Mouse (Mus musculus) hindbrain, embryonic 10.5 days (tissue): ENCODE measurements around the gene Knop1. TPM values are rescaled to one million over a fixed set of nuclear protein-coding genes. Genes with fewer than 3 reads are reported as not detected.

ENCODE experiments used
- DNase-seq: peaks from one replicate; pipeline ENCODE4 v3.0.0-alpha.2; 2017; ENCODE audit warnings: low spot score
- H3K27ac ChIP-seq: fragments of 300-500 bp; sonication (generic); 2 replicates; pipeline ENCODE4 v1.5.1; 2016; ENCODE audit warnings: mild to moderate bottlenecking, moderate library complexity
- H3K27me3 ChIP-seq: fragments of 300-500 bp; sonication (generic); 2 replicates; pipeline ENCODE4 v1.6.1; 2016; ENCODE audit warnings: mild to moderate bottlenecking; ENCODE audit not compliant: poor library complexity, insufficient read depth, severe bottlenecking
- H3K36me3 ChIP-seq: fragments of 300-500 bp; sonication (generic); 2 replicates; pipeline ENCODE4 v1.6.1; 2016; ENCODE audit warnings: mild to moderate bottlenecking, moderate library complexity
- H3K4me1 ChIP-seq: fragments of 300-500 bp; sonication (generic); replicated peaks from 2 replicates; pipeline ENCODE4 v1.6.1; 2016; ENCODE audit warnings: mild to moderate bottlenecking
- H3K4me3 ChIP-seq: fragments of 300-500 bp; sonication (generic); 2 replicates; pipeline ENCODE4 v1.5.1; 2016; ENCODE audit warnings: mild to moderate bottlenecking, moderate library complexity
- H3K9me3 ChIP-seq: fragments of 300-500 bp; sonication (generic); 2 replicates; pipeline ENCODE4 v1.6.1; 2016; ENCODE audit warnings: mild to moderate bottlenecking, moderate library complexity
- WGBS: fragments of 180-500 bp; shearing (Covaris S2); methylation state at CpG from one replicate; pipeline ENCODE4 v1.1.7; 2016; 5-methylcytosine and 5-hydroxymethylcytosine counted together
- polyA plus RNA-seq: library from polyadenylated mRNA; unstranded; fragments of >200 nt; fragmentation: Nextera tagmentation; extraction: Ambion mirVana; gene quantifications from 2 replicates; pipeline ENCODE4 v1.2.1, GENCODE M21; 2016

Knop1 gene
- polyA plus RNA-seq, 1 experiment from 2014 or later = 105 TPM

- WGBS = 89% methylated on average over 8 of the region's 8 CpGs
- Histone ChIP-seq H3K27me3 (no peaks in the 10 kb centered on the region), H3K9me3 (peaks cover 4% of the 10 kb centered on the region; the same call in 1 of the 2 replicates), H3K4me1 (no peaks in the 10 kb centered on the region), H3K4me3 (no peak overlapping the region), H3K27ac (no peak overlapping the region), H3K36me3 (peaks cover 100% of the 10 kb centered on the region)
- DNase-seq = no peak
Measured at GRCm38 (mm10) chr7:118841030-118841745, 14.9 kb downstream of the Knop1 start.

GRCm38 (mm10) chr7:118837901-118838300 is 18.2 kb downstream of the Knop1 start:
- H3K27ac ChIP-seq = no peak overlapping the region
- no peaks in the 10 kb centered on the region for H3K27me3 ChIP-seq
- no peak overlapping the region for H3K4me3 ChIP-seq
- 87% methylated on average over 5 of the region's 5 CpGs for WGBS
- H3K9me3 ChIP-seq = peaks cover 4% of the 10 kb centered on the region; the same call in 1 of the 2 replicates
- peaks cover 99% of the 10 kb centered on the region for H3K36me3 ChIP-seq
- no peak for DNase-seq
- H3K4me1 ChIP-seq = no peaks in the 10 kb centered on the region

GRCm38 (mm10) chr7:118827975-118828416 is 28.1 kb downstream of the Knop1 start:
- H3K27me3 ChIP-seq = no peaks in the 10 kb centered on the region
- H3K9me3 ChIP-seq = no peaks in the 10 kb centered on the region
- no peak overlapping the region for H3K4me3 ChIP-seq
- WGBS = 42% methylated on average over 5 of the region's 5 CpGs
- H3K4me1 ChIP-seq = peaks cover 33% of the 10 kb centered on the region
- H3K36me3 ChIP-seq = peaks cover 26% of the 10 kb centered on the region
- peak overlapping the region; percentile 50; the same call in 1 of the 2 replicates for H3K27ac ChIP-seq
- peak; percentile 31 for DNase-seq

- no peaks in the 10 kb centered on the region for H3K27me3 ChIP-seq
- WGBS = 59% methylated on average over 7 of the region's 7 CpGs
- no peaks in the 10 kb centered on the region for H3K9me3 ChIP-seq
- peaks cover 33% of the 10 kb centered on the region for H3K4me1 ChIP-seq
- peak overlapping the region; percentile 43; the same call in 1 of the 2 replicates for H3K27ac ChIP-seq
- no peak for DNase-seq
- H3K36me3 ChIP-seq = peaks cover 20% of the 10 kb centered on the region
- H3K4me3 ChIP-seq = no peak overlapping the region
Measured at GRCm38 (mm10) chr7:118824451-118824850, 31.6 kb downstream of the Knop1 start.

- Histone ChIP-seq H3K4me1 (peaks cover 15% of the 10 kb centered on the region), H3K27me3 (no peaks in the 10 kb centered on the region), H3K9me3 (no peaks in the 10 kb centered on the region), H3K4me3 (no peak overlapping the region), H3K36me3 (peaks cover 36% of the 10 kb centered on the region), H3K27ac (no peak overlapping the region)
- WGBS = 92% methylated on average over 12 of the region's 12 CpGs
- no peak for DNase-seq
Measured at GRCm38 (mm10) chr7:118821887-118822556, 34.0 kb downstream of the Knop1 start.

- DNase-seq = no peak
- Histone ChIP-seq H3K4me1 (peaks cover 11% of the 10 kb centered on the region), H3K27me3 (no peaks in the 10 kb centered on the region), H3K9me3 (no peaks in the 10 kb centered on the region), H3K4me3 (no peak overlapping the region), H3K27ac (no peak overlapping the region), H3K36me3 (peaks cover 35% of the 10 kb centered on the region)
- WGBS = 74% methylated on average over 7 of the region's 7 CpGs
Measured at GRCm38 (mm10) chr7:118821356-118821755, 34.7 kb downstream of the Knop1 start.

- H3K36me3 ChIP-seq = peaks cover 44% of the 10 kb centered on the region
- H3K27ac ChIP-seq = no peak overlapping the region
- no peaks in the 10 kb centered on the region for H3K27me3 ChIP-seq
- 90% methylated on average over 1 of the region's 1 CpGs for WGBS
- H3K4me3 ChIP-seq = no peak overlapping the region
- H3K9me3 ChIP-seq = no peaks in the 10 kb centered on the region
- H3K4me1 ChIP-seq = peaks cover 10% of the 10 kb centered on the region
- DNase-seq = no peak
Measured at GRCm38 (mm10) chr7:118819666-118820065, 36.4 kb downstream of the Knop1 start.

- DNase-seq = no peak
- Histone ChIP-seq H3K27ac (no peak overlapping the region), H3K9me3 (no peaks in the 10 kb centered on the region), H3K36me3 (peaks cover 58% of the 10 kb centered on the region), H3K4me3 (no peak overlapping the region), H3K27me3 (no peaks in the 10 kb centered on the region), H3K4me1 (peaks cover 3% of the 10 kb centered on the region; the same call in 1 of the 2 replicates)
- 93% methylated on average over 7 of the region's 7 CpGs for WGBS
Measured at GRCm38 (mm10) chr7:118817741-118818140, 38.3 kb downstream of the Knop1 start.

- Histone ChIP-seq H3K36me3 (peaks cover 63% of the 10 kb centered on the region), H3K27me3 (no peaks in the 10 kb centered on the region), H3K9me3 (no peaks in the 10 kb centered on the region), H3K27ac (no peak overlapping the region), H3K4me3 (no peak overlapping the region), H3K4me1 (peaks cover 8% of the 10 kb centered on the region; the same call in 1 of the 2 replicates)
- DNase-seq = no peak
- 92% methylated on average over 3 of the region's 3 CpGs for WGBS
Measured at GRCm38 (mm10) chr7:118816275-118816674, 39.8 kb downstream of the Knop1 start.

GRCm38 (mm10) chr7:118813592-118813991 is 42.5 kb downstream of the Knop1 start:
- no peaks in the 10 kb centered on the region for H3K9me3 ChIP-seq
- H3K4me1 ChIP-seq = peaks cover 8% of the 10 kb centered on the region; the same call in 1 of the 2 replicates
- H3K36me3 ChIP-seq = peaks cover 66% of the 10 kb centered on the region
- no peak overlapping the region for H3K27ac ChIP-seq
- H3K4me3 ChIP-seq = no peak overlapping the region
- H3K27me3 ChIP-seq = no peaks in the 10 kb centered on the region
- no peak for DNase-seq
- WGBS = 96% methylated on average over 4 of the region's 4 CpGs

GRCm38 (mm10) chr7:118811407-118812106 is 44.5 kb downstream of the Knop1 start:
- no peak overlapping the region for H3K4me3 ChIP-seq

GRCm38 (mm10) chr7:118807899-118808298 is 48.2 kb downstream of the Knop1 start:
- Histone ChIP-seq H3K4me1 (peaks cover 30% of the 10 kb centered on the region), H3K9me3 (no peaks in the 10 kb centered on the region), H3K27me3 (no peaks in the 10 kb centered on the region), H3K27ac (no peak overlapping the region), H3K36me3 (peaks cover 31% of the 10 kb centered on the region), H3K4me3 (no peak overlapping the region)
- 94% methylated on average over 8 of the region's 8 CpGs for WGBS
- no peak for DNase-seq

More at GRCm38 (mm10) chr7:118811407-118812106, 44.5 kb downstream of the Knop1 start:
- Histone ChIP-seq H3K27ac (no peak overlapping the region), H3K9me3 (no peaks in the 10 kb centered on the region), H3K36me3 (peaks cover 50% of the 10 kb centered on the region), H3K27me3 (no peaks in the 10 kb centered on the region), H3K4me1 (peaks cover 18% of the 10 kb centered on the region; the same call in 1 of the 2 replicates)
- DNase-seq = no peak
- WGBS = 84% methylated on average over 12 of the region's 12 CpGs
